Mouse (Mus musculus): ENCODE measurements at regions not wholly inside any gene's neighbourhood (a gene's known extent, or its start where the extent isn't known, plus 50 kb on each side); places are given as distances from the start of the nearest gene placed in this dataset.

GRCm38 (mm10) chrX:128914319-128914718 is 835.2 kb upstream of the Diaph2 start:
- TF ChIP-seq POLR2A (IDR thresholded peaks at IDR 0.05; ENCODE audit: control insufficient read depth in 1 of 2, insufficient read depth in 1 of 2, low read depth in 1 of 2, low read length in 2 of 2, poor library complexity in 1 of 2) (no peak), GABPA (IDR thresholded peaks at IDR 0.05; ENCODE audit: low read depth, low read length) (no peak), CTCF (IDR thresholded peaks at IDR 0.05 in 2 of 3, conservative IDR thresholded peaks at IDR 0.05 in 1 of 3; ENCODE audit: control insufficient read depth in 1 of 3, insufficient read depth in 1 of 3, low read depth in 2 of 3, low read length in 3 of 3, poor library complexity in 1 of 3, severe bottlenecking in 1 of 3) (no peak), TCF12 (IDR thresholded peaks at IDR 0.05; ENCODE audit: low read depth, low read length) (peak; percentile 86), RCOR1 (IDR thresholded peaks at IDR 0.05; ENCODE audit: low read depth, low read length) (peak; percentile 83)
